Mouse (Mus musculus) hindlimb bud, embryonic 11.5 days (tissue): ENCODE results near the gene Tgfbi.

Experiments used
- DNase-seq: peaks from one replicate; pipeline ENCODE4 v3.0.0-alpha.2; 2012; ENCODE audit warnings: low read depth, low spot score; ENCODE audit errors: extremely low spot score

Tgfbi gene

DNA sequence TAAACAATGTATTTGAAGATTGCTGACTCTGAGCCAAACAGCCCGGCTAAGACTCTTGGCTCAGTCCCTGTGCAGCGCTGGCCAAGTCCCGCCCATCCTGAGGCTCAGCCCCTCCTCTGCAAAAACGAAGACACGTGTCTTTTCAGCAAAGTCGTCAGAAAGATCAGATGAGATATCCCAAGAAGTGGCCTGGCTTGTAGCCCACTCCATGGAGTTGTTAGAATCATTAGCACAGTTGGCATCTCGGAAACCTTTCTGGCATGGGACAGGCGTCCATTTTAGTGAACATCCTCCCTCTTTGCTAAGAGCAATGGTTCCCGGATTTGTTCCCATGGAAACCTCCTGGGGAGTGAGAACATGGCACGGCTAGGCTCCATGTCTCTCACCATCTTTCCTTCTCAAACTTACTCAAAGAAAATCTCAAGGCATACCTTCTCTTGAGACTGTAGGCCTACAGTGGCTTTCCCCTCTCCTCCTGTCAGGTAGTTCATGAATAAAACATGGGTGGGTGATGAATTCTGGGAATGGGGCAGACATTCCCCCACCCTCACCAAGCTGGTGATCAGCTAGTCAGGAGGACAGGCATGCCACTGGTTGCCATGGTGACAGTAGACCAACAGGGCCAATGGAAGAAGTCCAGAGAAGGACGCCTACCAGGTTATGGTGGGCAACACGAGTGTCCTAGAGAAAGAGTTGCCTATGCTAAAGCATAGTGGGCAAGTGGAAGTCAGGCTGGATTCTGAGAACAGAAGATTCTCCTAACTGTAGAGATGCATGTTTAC, 11.3 kb upstream of the Tgfbi start:
- DNase-seq: no peak

DNA sequence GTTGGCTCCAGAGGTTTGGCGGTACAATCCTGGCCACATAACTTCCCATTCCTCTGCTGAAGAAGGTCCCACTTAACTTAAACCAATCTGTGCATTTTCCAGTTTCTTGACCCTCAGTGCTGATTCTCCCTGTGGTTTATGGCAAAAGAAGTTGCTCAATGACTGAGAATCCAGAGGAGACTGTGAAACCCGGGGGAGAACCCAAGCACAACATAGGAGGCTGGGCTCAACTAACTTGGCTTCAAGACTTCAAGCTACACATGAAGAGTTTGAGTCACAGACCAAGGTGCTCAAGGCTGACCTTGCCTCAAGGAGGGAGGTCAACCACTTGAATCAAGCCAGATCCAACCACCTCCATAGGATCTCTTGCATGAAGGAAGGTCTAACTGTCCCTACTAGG, 9.8 kb upstream of the Tgfbi start:
- DNase-seq: no peak

DNA sequence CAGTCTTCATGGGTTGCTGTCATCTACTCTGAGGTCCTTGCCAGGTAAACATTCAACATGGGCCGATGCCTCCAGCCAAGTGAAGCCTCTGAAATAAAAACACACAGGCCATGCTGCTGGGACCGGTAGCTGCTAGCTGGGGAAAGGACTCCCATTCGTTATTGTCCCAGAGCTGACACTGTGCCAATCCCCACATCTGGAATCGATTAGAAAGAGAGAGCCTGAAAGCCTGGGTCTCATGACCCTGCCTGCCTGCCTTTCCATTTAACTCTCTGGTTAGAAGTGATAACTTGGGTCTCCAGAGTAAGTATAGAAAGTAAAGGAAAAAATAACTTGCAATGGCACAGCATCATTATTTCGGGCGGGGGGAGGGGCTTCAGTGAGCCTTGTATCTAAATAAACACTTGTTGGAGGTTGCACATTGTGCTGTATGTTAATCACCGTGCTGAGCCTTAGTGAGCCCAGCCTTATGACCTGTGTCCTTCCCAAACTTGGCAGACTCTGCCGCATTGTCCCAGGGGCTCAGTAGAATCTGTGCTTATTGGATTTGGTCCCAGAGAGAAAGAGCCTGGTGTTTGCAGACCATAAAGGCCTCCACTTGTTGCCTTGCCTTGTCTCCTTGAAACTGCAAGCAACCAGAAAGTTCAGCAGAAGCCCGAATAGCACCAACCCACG, 9.0 kb upstream of the Tgfbi start:
- no peak for DNase-seq

DNA sequence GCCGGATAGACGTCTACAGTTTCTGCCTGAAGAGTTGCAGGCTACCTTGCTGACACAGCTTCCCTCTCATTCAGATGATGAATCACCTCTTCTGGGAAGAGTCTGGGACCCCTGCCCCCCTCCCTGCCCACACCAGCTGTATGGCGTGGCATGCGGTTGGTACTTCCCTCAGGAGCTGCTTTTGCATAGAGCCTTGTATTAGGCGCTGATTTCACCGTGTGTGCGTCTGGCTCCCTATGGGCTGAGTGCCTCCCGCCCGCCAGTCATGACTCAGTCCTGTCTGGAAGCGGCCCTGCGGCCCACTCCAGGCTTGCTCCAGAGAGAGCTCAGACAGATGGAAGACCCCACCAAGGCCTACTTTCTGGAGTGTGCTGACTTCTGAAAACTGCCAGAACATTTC, 8.1 kb upstream of the Tgfbi start:
- DNase-seq: no peak

DNA sequence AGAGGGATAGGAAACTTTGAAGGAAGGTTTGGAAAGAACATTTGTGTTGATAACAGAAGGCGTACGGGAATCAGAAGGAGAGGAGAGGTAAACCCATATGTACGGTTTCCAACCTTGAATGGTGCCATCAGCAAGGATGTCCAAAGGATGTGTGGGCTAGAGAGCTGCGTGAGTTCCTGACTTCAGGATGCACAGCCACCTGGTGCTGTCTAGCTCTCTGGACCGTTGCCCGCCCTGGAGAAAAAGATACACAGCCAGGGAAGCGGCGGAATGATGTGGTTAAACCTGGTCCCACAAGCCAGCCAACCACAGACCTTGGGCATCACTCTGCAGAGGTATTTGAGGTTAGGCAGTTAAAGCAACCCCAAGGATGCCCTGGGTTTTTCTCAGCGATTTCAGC, 3.8 kb upstream of the Tgfbi start:
- DNase-seq: no peak

DNA sequence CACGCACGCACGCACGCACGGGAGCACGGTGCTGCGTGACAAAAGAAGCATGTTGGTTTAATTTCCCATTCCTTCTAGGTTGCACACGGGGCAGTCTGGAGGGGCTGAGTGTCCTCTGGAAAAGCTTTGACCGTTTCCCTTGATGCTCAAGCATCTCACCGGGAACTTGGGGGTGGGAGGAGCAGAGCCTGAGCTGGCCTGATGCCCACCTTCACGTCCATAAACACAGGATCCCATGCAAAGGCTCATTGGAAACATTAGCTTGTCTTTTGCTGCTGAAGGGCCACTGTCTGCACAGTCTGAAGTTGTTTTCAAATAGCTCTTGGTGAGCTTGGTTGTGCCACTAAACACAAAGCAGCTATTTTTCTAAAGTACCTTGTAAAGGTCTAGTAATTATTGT, 2.6 kb upstream of the Tgfbi start:
- DNase-seq: no peak

DNA sequence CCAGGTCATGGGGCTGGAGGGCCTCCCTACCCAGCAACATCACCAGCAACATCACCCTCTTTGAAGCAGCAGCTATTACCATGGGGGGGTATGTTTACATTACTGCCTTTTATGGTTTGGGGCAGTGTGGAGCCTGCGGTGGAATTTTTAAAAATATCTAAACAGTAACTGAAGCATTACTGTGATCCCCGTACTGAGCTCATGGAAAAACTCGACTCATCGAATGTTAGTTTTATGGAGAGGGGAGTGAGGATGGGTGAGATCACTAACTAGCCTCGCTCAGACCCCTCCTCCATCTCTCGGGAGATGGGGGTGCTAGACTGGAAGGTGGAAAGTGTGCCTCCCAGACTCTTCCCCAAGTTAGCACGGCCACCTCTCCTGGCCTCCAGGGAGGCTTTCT, 2.1 kb upstream of the Tgfbi start:
- DNase-seq: no peak

DNA sequence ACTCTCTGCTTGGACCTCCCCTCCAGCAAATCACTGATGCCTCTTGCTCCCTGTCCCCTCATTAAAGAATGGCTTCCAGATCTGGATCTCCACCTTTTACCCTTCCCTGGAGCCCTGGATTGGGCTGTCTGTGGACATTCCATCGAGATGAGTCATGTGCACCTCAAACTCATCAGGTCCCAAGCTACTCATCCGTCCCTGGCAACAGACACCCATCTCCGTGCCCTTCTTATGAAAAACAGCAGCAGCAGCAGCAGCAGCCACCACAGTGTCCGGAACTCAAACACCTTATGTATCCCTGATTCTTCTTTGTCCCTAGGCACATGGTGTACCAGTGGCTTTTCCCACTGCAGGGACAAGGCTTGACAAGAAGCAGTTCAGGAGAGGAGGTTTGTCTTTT, 1.5 kb upstream of the Tgfbi start:
- no peak for DNase-seq

DNA sequence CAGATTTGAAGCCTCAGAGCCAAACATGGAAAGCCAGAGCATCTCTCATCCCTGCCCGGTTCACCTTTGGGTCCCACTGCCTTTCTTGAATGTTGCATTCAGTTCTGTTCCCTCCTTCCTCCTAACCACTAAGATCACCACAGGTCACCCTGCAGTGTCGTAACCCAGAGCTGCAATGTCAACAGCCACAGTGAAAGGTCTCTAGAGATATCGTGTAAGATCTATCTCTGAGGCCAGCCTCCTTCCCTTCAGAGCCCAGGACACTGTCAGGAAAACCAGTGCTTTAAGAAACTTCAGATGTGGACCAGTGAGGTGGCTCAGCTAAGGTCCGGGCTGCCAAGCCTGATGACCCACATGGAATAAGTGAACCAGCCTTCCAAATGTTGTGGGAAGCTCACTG, 1.8 kb downstream of the Tgfbi start:
- no peak for DNase-seq

DNA sequence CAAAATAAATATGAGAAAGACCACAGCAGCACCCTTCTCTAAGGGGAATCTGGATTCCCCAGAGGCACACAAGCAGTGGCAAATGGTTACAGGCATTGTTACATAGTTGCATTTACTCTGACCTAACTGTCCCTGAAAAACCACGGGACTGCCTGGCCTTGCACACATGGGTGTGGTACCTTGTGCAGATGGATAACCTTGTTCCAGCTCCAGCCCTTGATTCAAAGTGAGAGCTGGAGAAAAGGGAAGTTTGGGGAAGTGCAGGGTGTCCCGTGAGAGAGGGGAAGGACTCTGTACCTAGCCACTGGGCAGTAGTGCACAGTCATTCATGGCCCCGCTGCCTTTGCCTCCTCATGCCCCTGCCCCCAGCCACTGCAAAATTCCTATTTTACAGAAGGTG, 2.4 kb downstream of the Tgfbi start:
- DNase-seq: no peak

DNA sequence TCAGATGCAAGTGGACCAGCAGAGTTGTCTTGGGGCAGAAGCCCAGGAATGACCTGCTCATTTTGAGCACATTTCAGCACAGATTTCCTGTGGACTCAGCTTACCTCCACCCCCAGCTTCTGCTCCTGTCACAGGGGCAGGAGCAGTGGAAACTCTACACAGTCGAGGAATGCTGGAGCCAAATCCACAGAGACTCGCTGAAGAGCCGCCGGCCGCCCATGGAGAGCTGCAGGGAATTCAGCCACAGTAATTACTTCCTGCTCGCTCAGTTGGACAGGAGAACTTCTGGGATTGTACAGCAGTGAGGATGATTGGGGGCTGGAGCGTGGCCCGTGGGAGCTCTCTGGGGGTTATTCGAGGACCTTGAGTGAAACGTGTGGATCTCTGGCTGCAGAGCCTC, 3.0 kb downstream of the Tgfbi start:
- DNase-seq: no peak

DNA sequence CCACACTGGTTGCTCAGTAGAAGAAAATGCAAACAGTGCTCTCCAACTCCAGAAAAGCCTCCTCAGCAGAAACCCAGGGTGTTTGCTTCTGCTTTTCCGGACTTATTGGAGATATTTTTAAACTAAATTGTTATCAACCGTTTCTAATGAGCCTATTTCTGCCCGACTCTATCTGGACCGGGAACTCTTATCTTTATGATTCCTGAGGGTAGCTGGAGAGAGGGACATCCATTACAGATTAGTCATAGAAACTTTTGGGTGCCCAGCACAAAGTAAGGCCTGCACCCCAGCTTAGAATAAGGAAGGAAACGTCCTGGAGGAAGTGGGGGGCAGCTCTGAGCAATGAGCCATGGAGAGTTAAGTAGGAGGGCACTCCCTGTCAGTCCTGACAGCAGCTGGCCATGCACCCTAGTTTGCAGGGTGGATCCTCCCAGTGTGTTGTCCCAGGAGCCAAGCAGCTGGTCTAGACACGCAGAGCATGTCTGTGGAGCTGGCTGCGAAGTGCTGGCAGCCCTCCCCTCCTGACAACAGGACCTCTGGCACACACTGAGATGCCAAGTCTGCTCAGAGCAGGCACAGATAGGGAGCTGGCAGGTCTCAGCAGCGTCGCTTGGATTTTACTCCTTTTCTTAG, 4.2 kb downstream of the Tgfbi start:
- no peak for DNase-seq

DNA sequence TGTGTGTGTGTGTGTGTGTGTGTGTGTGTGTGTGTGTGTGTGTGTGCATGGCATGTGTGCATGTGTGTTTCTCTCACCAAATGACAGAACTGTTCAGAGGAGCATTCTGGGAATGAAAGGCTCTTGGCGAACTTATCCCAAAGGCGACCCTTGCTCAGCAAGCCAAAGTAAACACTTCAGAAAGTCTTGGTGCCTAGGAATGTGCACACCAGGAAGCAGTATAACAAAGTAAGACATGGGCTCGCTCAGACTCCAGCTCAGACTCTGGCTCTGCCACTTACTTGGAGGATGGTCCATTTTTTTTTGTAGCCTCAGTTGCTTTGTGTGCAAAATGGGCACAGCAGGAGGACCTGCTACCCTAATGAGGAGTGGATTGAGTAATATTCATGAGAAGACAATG, 5.4 kb downstream of the Tgfbi start:
- DNase-seq: no peak

DNA sequence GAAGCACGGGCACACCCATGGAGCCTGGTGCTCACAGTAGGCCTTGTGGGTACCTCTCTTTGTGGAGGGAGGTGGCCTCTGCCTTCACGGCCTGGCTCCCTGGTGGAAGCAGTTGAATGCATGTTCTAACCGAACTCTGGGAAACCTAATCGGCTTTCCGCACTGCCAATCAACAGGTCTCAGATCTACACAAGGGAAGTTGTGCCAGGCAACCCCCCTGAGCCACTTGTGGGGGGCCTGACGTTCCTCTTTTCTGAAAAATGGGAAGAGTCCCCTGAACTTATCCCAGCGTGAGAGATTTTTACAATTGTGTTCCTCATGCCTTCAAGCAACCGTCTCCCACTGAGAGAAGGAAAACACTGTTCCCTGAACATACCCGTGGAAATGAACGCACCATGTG, 5.9 kb downstream of the Tgfbi start:
- no peak for DNase-seq

DNA sequence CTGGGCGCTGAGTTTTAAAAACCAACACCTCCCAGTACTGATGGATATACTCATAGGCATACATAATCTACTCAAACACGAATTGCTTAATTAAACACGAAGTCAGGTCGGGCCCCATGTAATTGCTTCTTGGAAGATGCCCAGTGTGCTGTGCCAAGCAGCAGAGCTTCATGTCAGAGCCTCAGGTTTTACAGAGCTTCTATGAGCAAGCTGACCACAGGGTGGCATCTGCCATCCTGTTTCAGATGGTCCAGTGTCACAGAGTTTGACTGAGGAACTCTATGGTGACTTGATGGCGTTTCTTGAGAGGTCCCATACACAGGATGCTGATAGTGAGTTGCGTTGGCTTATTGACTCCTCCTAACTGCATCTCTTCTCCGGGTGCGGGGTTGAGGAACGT, 6.5 kb downstream of the Tgfbi start:
- DNase-seq: no peak

DNA sequence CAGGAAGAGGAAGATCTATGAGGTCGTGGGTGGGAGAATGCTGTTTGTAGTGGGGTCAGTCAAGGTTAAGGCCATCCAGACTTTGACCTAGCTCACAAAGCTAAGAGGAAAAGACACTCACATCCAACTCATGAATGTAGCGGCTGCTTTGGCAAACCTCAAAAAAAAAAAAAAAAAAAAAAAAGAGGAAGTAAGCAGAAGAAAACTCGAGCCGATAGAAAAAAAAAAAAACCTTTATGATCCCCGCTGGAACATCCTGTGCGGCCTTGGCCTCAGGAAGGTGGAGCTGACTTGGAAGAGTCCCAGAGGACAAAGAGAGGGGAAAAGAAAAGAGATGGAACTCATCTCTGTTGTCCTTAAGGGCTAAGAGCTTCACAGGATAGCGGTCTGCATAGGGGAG, 7.1 kb downstream of the Tgfbi start:
- no peak for DNase-seq

DNA sequence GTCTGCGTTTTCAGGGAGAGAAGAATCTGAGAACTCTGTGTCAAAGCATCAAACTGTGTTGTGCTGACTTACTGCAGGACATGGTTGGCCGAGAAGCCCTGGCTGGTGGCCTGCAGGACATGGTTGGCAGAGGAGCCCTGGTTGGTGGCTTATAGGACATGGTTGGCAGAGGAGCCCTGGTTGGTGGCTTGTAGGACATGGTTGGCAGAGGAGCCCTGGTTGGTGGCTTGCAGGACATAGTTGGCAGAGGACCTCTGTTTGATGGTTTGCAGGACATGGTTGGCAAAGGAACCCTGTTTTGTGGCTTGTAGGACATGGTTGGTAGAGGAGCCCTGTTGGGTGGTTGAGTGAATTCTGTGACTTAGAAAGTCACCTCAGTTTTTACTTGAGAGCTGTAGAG, 7.9 kb downstream of the Tgfbi start:
- no peak for DNase-seq

DNA sequence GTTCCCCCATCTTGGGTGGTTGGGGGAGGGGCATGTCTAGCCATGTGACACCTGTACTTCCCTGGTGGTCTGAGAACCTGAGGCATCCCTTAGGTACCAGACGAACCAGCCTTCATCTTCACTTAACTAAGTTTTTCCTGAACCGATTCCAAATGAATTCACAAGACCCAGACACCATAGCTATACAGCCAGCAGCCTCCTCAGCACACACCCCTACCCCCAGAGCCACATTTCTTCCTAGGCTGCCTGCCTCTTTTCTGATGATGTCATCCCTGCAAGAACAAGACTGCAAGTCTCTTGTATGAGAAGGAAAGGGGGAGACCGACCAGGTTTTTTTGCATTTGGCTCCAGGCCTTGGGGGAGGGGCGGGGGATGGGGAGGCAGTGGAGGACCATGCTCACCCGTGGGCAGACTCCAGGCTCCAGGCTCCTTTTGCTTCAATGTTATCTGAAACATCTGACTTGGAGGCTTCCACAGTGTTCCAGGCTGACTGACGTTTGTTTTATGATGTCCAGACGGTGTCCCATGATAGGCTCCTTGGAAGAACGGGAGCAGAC, 13.0 kb downstream of the Tgfbi start:
- DNase-seq: no peak

DNA sequence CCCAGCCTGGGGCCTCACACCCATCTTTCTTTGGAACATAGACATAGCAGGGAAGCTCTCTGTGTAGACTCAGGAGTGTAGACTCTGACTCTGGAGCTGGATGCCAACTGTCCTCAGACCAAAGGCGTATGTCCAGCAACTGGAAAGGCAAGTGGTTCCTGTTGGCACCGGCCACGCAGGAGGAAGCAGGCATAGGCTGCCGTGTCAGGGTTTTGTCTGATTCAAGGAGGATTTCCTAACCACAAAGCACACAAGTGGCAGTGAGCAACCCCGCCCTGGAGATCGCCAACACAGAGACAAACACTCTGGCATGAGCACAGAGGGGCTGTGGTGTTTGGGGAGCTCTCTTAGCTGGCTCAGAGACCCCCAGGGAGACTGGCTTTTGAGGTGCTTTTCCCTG, 17.2 kb downstream of the Tgfbi start:
- no peak for DNase-seq

DNA sequence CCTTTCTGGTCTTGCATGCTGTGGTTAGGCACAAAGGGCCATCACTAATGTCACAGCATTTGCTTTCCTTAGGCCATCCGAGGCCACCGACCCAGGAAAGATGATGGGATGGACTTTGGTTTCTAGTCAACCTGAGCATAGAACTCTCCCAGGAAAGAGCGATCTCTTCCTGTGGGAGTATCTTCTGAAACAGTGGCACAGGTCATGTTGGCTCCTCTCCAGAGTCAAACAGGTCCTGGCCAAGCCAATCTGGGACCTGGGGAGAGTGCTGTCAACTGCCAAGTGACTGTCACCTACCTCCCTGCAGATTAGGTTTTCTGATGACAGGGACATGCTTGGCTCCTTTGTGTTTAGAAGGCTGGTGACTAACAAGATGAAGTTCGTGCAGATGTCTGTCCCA, 20.8 kb downstream of the Tgfbi start:
- no peak for DNase-seq

DNA sequence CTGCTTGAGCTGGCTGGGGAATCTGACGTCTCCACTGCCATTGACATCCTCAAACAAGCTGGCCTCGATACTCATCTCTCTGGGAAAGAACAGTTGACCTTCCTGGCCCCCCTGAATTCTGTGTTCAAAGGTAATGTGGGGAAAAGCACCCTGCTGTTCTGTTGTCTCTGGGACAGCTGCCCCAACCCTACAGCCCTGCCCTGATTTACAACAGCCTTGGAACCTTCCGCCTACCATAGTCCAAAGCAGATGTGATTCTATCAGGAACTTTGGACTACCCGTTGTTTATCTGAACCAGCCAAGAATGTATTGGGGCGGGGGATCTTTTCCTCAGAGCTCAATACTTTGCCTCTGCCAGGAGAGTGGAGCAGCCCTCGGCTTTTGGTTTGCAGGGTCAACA, 21.2 kb downstream of the Tgfbi start:
- no peak for DNase-seq

DNA sequence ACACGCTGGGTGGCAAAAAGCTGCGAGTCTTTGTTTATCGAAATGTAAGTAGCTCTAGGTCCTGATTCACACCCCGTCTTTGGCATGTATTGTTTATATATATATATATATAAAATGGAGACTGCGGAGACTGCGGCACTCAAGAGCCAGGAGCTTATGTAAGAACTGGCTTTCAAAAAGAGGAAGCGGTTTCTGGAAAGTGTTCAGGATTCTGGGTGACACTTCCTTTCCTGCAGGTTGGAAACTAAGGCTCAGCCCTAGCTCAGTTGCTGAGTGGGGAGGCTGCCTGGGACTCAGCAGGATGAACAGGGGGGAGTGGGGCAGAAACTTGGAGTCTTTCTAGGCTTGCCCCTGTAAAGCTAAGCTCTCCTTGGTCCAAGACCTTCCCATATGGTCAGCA, 22.0 kb downstream of the Tgfbi start:
- DNase-seq: no peak
